ENCODE assay signal across 8 mouse cellular contexts in genomic region chrX:75744466-75744865, GRCm38 (mm10).
A peak's percentile ranks its signal among the peaks of the same experiment; 100 is the strongest.
DNase-seq lines count a peak whose midpoint lies in the region; ATAC-seq and TF ChIP-seq lines count a peak whose summit lies in the region.
"Not testable (repeated sequence)": the region's sequence is repeated elsewhere in the genome, so short reads cannot be mapped to it uniquely, and the experiment has no call there.

No protein-coding gene starts in this region.

- not testable (repeated sequence) for H3K27me3 ChIP-seq in ES-Bruce4 (ENCODE audit: control insufficient read depth, insufficient read depth, low read length, poor library complexity, severe bottlenecking); embryonic facial prominence, embryonic 14.5 days (replicated peaks; ENCODE audit: control insufficient read depth, insufficient read depth, low read length)

- H3K27ac ChIP-seq in ES-Bruce4 (ENCODE audit: insufficient read depth, low read length); embryonic facial prominence, embryonic 14.5 days (replicated peaks; ENCODE audit: low read depth, low read length): not testable (repeated sequence)

- H3K9me3 ChIP-seq in ES-Bruce4 (replicated peaks; ENCODE audit: control insufficient read depth, insufficient read depth, low read length, poor library complexity, severe bottlenecking); embryonic facial prominence, embryonic 14.5 days (ENCODE audit: control insufficient read depth, low read length): not testable (repeated sequence)

- peak; percentile 73 for DNase-seq in brain, embryonic 14.5 days (ENCODE audit: low read depth)
- DNase-seq in embryonic facial prominence, embryonic 14.5 days (ENCODE audit: low spot score) = peak; percentile 8
- peak; percentile 67 for DNase-seq in heart, postnatal 25 days (ENCODE audit: low spot score)
- peak; percentile 77 to 79 for DNase-seq in layer of hippocampus, postnatal 25 days (ENCODE audit: extremely low spot score in 1 of 2, low spot score in 1 of 2)
- DNase-seq in lung, postnatal 25 days (ENCODE audit: low spot score) = peak; percentile 79
- peak; percentile 38 for DNase-seq in ovary, postnatal 10 days (ENCODE audit: low spot score)
- DNase-seq in urinary bladder, postnatal 25 days (ENCODE audit: low spot score) = peak; percentile 50

- not testable (repeated sequence) for TF ChIP-seq POLR2A in ES-Bruce4 (IDR thresholded peaks at IDR 0.05; ENCODE audit: insufficient read depth, low read length); brain, embryonic 14.5 days (IDR thresholded peaks at IDR 0.05; ENCODE audit: borderline replicate concordance, extremely low read depth, insufficient read depth, insufficient read length, poor library complexity, severe bottlenecking)

- TF ChIP-seq CTCF in ES-Bruce4 (IDR thresholded peaks at IDR 0.05; ENCODE audit: low read depth, low read length) = not testable (repeated sequence)
- TF ChIP-seq CTCF in brain, embryonic 14.5 days (IDR thresholded peaks at IDR 0.05; ENCODE audit: borderline replicate concordance, extremely low read depth, insufficient read depth, insufficient read length) = peak; percentile 26; the same call in 1 of the 2 replicates

- intact Hi-C loops in heart, postnatal 25 days (cut with DNase I) = not testable (repeated sequence)

- not testable (repeated sequence) for H3K4me1 ChIP-seq in ES-Bruce4 (ENCODE audit: control insufficient read depth, insufficient read depth, low read length); embryonic facial prominence, embryonic 14.5 days (ENCODE audit: control insufficient read depth, insufficient read depth, low read length)

- TF ChIP-seq EP300 in ES-Bruce4 (IDR thresholded peaks at IDR 0.05; ENCODE audit: insufficient read depth, low read depth, low read length) = not testable (repeated sequence)

- not testable (repeated sequence) for ATAC-seq in embryonic facial prominence, embryonic 14.5 days (ENCODE audit: low read depth)

- not testable (repeated sequence) for H3K36me3 ChIP-seq in ES-Bruce4 (ENCODE audit: control insufficient read depth, insufficient read depth, low read length, poor library complexity, severe bottlenecking); embryonic facial prominence, embryonic 14.5 days (ENCODE audit: control insufficient read depth, insufficient read depth, low read length)

- H3K4me2 ChIP-seq in embryonic facial prominence, embryonic 14.5 days (ENCODE audit: low read depth, low read length) = not testable (repeated sequence)

- 61% methylated on average over 12 of the region's 14 CpGs for WGBS in embryonic facial prominence, embryonic 14.5 days

- peak overlapping the region; percentile 35; the same call in 1 of the 2 replicates for H3K4me3 ChIP-seq in ES-Bruce4 (ENCODE audit: low read depth, low read length)
- H3K4me3 ChIP-seq in embryonic facial prominence, embryonic 14.5 days (ENCODE audit: low read depth, low read length) = not testable (repeated sequence)

- not testable (repeated sequence) for H3K9ac ChIP-seq in ES-Bruce4 (ENCODE audit: low read depth, poor library complexity, severe bottlenecking); embryonic facial prominence, embryonic 14.5 days (ENCODE audit: low read depth, low read length)

Comparison
In these comparisons a context has a peak if more than half of its experiments do, and no peak if none do; other contexts are left out.
1. DNase-seq: peak in every context shown above with its lines; median percentile 79 in lung, postnatal 25 days; 78 in layer of hippocampus, postnatal 25 days; 73 in brain, embryonic 14.5 days; 67 in heart, postnatal 25 days; 50 in urinary bladder, postnatal 25 days; 38 in ovary, postnatal 10 days; 8 in embryonic facial prominence, embryonic 14.5 days.